Mouse (Mus musculus) ovary, postnatal 36 days (tissue): ENCODE results near the gene Bicra.

Source experiments
- DNase-seq: peaks from one replicate; pipeline ENCODE4 v3.0.0; 2022; ENCODE audit warnings: low spot score, mixed read lengths

The Bicra gene

GRCm38 (mm10) chr7:16047338-16048146 lies at the start of gene Bicra:
Gene Bicra, minus strand, starts transcription at chr7:16047921.
- peak; percentile 88 for DNase-seq

- DNase-seq, result no peak
These were observed 46.9 kb upstream of the Bicra start for GRCm38 (mm10) chr7:16094592-16094991.

GRCm38 (mm10) chr7:16087587-16087986 lies 39.9 kb upstream of the Bicra start:
- DNase-seq, result no peak

GRCm38 (mm10) chr7:16083361-16083760 lies 35.6 kb upstream of the Bicra start:
- no peak for DNase-seq

- DNase-seq, result no peak
These were observed 32.9 kb upstream of the Bicra start for GRCm38 (mm10) chr7:16080581-16080980.

- DNase-seq, result no peak
These were observed 32.2 kb upstream of the Bicra start for GRCm38 (mm10) chr7:16079947-16080346.

GRCm38 (mm10) chr7:16071906-16072305 lies 24.2 kb upstream of the Bicra start:
- no peak for DNase-seq

- no peak for DNase-seq
These were observed 23.1 kb upstream of the Bicra start for GRCm38 (mm10) chr7:16070846-16071245.

- no peak for DNase-seq
These were observed 15.8 kb upstream of the Bicra start for GRCm38 (mm10) chr7:16063490-16063889.

- no peak for DNase-seq
These were observed 14.3 kb upstream of the Bicra start for GRCm38 (mm10) chr7:16062099-16062420.

- no peak for DNase-seq
These were observed 13.7 kb upstream of the Bicra start, which contains the start of gene Zfp541 for GRCm38 (mm10) chr7:16061219-16062098. Gene Zfp541, plus strand, starts transcription at chr7:16061814.

- DNase-seq, result no peak
These were observed 9.4 kb upstream of the Bicra start for GRCm38 (mm10) chr7:16057136-16057534.

GRCm38 (mm10) chr7:16056459-16057135 lies 8.9 kb upstream of the Bicra start:
- DNase-seq, result no peak

GRCm38 (mm10) chr7:16055665-16056064 lies 7.9 kb upstream of the Bicra start:
- no peak for DNase-seq

GRCm38 (mm10) chr7:16054966-16055365 lies 7.2 kb upstream of the Bicra start:
- DNase-seq, result no peak

GRCm38 (mm10) chr7:16053105-16053504 lies 5.4 kb upstream of the Bicra start:
- no peak for DNase-seq

- DNase-seq, result peak; percentile 94
These were observed 5.0 kb upstream of the Bicra start for GRCm38 (mm10) chr7:16052684-16053083.

GRCm38 (mm10) chr7:16051883-16052595 lies 4.3 kb upstream of the Bicra start:
- peak; percentile 70 for DNase-seq

GRCm38 (mm10) chr7:16050600-16050999 lies 2.9 kb upstream of the Bicra start:
- DNase-seq, result no peak

GRCm38 (mm10) chr7:16049576-16049915 lies 1.8 kb upstream of the Bicra start:
- DNase-seq, result no peak

- DNase-seq, result no peak
These were observed 1.2 kb upstream of the Bicra start for GRCm38 (mm10) chr7:16048675-16049575.
